Mouse (Mus musculus): ENCODE data around the gene Kcnj3. TPM values are rescaled to one million over a fixed set of nuclear protein-coding genes. Genes with fewer than 3 reads are reported as not detected.

The Kcnj3 gene
- polyA plus RNA-seq, 1 experiment from 2014 or later = 0.20 TPM

DNA sequence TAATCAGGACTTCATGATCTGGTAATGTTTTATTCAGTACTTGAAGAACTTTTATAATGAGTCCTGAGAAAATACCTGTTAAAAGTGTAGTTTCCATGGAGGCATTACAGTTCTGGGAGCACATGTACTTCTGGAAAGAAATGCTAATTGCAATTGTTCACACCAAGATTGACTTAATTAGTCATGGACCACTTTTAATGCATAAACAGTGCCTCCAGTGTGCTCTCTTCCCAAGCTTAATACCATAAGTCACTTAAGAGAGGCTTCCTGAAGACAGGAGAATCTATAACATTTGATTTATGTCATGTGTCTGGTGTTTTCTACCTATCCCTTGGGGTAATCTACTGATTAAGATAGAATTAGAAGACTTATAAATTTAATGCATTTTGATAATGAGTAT, 111.8 kb downstream of the Kcnj3 start:
- no peaks in the 10 kb centered on the region for H3K4me1 ChIP-seq

DNA sequence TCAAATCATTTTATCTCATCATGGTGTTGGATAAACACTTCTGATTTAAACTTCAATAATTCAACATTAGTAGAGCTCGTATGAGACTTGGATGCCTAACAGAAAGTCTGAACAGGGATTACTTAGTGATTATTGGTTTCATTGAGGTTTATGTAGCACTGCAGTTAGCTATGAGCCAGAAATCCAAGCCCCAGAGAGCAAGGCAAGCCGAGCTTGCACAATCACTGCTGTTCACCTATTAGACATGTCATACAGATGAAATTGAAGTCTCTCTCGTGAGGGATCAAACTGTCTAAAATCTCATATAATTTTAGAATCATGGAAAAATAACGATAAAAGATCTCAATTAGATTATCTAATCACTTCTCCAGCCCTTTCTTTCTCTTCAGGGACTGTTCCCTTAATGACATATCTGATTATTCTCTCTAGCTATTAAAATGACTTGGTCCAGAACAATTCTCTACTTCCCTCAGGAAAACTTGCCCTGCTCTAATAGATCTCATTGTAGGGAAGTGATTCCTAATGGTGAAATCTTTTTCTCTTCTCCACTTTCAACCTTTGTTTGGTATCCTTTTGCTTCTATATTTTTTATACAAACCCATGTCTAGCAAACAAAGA, 122.7 kb downstream of the Kcnj3 start:
- DNase-seq (ENCODE audit: extremely low spot score, low spot score) = no peak
- Histone ChIP-seq H3K27me3 (ENCODE audit: poor library complexity, severe bottlenecking) (no peaks in the 10 kb centered on the region), H3K4me3 (no peak overlapping the region), H3K9me3 (no peaks in the 10 kb centered on the region), H3K27ac (no peak overlapping the region), H3K36me3 (replicated peaks) (no peaks in the 10 kb centered on the region), H3K4me1 (no peaks in the 10 kb centered on the region)
- WGBS = 90% methylated on average over 4 of the region's 4 CpGs

More for the DNA sequence above, 111.8 kb downstream of the Kcnj3 start:
- Histone ChIP-seq H3K9me3 (no peaks in the 10 kb centered on the region), H3K27ac (no peak overlapping the region), H3K36me3 (replicated peaks) (no peaks in the 10 kb centered on the region), H3K4me3 (no peak overlapping the region), H3K27me3 (ENCODE audit: poor library complexity, severe bottlenecking) (no peaks in the 10 kb centered on the region)
- no peak for DNase-seq (ENCODE audit: extremely low spot score, low spot score)

DNA sequence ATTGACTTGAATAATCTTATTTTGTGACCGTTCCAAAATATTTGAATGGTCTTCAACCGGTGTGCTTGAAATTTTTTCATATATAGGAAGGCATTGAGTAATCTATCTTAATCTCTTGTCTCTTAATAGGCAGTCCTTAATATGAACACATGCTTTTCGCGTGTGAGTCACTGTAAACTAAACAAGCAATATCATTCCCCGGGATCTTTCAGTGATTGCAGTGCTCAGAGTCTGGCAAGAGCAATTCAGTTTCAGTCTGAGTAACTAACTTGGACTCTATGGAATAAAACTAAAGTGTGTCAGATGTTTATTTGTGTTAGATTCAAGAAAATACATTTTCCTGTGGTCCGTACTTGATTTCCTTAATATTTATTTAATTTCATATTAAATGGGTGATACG, 133.5 kb downstream of the Kcnj3 start:
- no peak overlapping the region for H3K27ac ChIP-seq
- H3K36me3 ChIP-seq (replicated peaks) = no peaks in the 10 kb centered on the region
- no peaks in the 10 kb centered on the region for H3K4me1 ChIP-seq
- no peak for DNase-seq (ENCODE audit: extremely low spot score, low spot score)
- no peak overlapping the region for H3K4me3 ChIP-seq
- WGBS = 90% methylated on average over 7 of the region's 7 CpGs
- H3K27me3 ChIP-seq (ENCODE audit: poor library complexity, severe bottlenecking) = no peaks in the 10 kb centered on the region
- no peaks in the 10 kb centered on the region for H3K9me3 ChIP-seq

DNA sequence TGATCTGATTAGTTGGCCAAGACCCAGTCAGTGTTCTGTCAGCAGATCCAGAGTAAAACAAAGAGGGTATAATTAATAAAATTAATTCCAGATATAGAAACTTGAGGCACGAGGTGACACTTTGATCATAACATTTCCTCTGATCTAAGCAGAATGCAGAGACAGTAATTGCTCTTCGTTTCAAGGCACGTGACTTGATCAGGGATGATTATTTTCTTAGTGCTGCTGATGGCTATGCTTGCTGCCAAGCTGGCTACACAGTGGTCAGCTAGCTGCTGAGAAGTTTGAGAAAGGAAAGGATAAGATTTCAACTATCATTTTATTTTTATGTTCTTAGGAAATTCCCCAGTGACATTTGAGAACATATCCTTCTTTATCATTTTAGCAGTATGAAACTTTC, 135.7 kb downstream of the Kcnj3 start:
- 76% methylated on average over 3 of the region's 3 CpGs for WGBS
- Histone ChIP-seq H3K27ac (no peak overlapping the region), H3K9me3 (no peaks in the 10 kb centered on the region), H3K36me3 (replicated peaks) (no peaks in the 10 kb centered on the region), H3K4me1 (no peaks in the 10 kb centered on the region), H3K4me3 (no peak overlapping the region), H3K27me3 (ENCODE audit: poor library complexity, severe bottlenecking) (no peaks in the 10 kb centered on the region)
- no peak for DNase-seq (ENCODE audit: extremely low spot score, low spot score)

DNA sequence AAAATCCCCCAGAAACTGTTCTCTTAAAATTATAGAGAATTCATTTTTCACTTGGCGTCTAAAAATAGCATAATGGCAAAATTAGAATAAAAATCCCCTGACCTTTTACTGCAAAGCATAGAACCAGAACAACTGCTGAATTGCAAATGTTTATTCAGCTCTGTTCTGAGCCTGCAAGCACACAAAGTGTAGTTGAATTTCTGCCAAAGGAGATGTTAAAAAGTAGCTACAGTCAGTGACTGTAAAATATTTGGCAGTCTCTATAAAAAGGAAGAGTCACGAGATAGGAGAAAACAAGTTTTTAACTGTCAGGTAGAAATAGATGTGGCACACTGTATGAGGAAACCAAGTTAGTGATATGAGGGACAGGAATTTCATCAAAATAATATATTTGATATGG, 144.5 kb downstream of the Kcnj3 start:
- H3K27me3 ChIP-seq (ENCODE audit: poor library complexity, severe bottlenecking) = no peaks in the 10 kb centered on the region
- no peak for DNase-seq (ENCODE audit: extremely low spot score, low spot score)
- H3K4me1 ChIP-seq = no peaks in the 10 kb centered on the region
- WGBS = 90% methylated on average over 2 of the region's 2 CpGs
- H3K4me3 ChIP-seq = no peak overlapping the region
- H3K36me3 ChIP-seq (replicated peaks) = no peaks in the 10 kb centered on the region
- no peak overlapping the region for H3K27ac ChIP-seq
- no peaks in the 10 kb centered on the region for H3K9me3 ChIP-seq

DNA sequence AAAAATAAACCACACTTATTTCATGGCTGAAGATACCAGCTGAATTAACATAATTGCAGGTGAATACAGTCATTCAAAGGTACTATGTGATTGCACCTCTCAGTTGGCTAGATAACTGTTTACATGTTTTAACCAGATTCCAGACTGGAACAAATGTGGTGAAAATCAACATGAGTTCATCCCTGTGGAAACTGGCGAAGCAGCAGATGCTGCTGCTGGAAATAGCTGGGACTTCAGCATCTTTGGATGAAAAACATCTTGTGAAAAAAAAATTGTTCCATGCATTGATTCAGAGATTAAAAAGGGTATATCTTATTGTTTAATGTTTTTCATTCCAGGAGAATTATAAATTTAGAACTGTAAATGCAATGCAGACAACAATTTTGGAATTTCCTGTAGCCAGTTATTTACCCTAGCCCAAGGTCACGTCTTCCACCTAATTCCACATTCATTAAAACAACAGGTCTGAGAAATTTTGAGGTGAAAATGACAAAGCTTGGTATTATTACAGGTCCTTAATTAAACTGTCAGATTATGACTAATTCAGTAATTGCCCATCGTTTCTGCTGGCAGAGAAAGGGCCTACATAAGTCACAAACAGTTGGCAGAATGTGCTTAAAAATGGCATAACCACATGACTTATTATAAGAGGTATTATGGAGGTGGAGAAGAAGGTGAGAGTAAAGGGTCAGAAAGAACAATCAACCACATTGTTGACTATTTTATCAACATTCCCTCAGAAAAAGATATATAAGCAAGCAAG, 155.6 kb downstream of the Kcnj3 start:
- Histone ChIP-seq H3K4me3 (no peak overlapping the region), H3K36me3 (replicated peaks) (no peaks in the 10 kb centered on the region), H3K4me1 (no peaks in the 10 kb centered on the region), H3K27ac (no peak overlapping the region), H3K9me3 (no peaks in the 10 kb centered on the region), H3K27me3 (ENCODE audit: poor library complexity, severe bottlenecking) (no peaks in the 10 kb centered on the region)
- WGBS = 77% methylated on average over 3 of the region's 3 CpGs
- DNase-seq (ENCODE audit: extremely low spot score, low spot score) = no peak
